Mouse (Mus musculus) neural tube, embryonic 11.5 days (tissue): ENCODE measurements around the gene Krtap5-4. TPM values are rescaled to one million over a fixed set of nuclear protein-coding genes. Genes with fewer than 3 reads are reported as not detected.
A peak's percentile ranks its signal among the peaks of the same experiment; 100 is the strongest.
"Not testable (repeated sequence)": the region's sequence is repeated elsewhere in the genome, so short reads cannot be mapped to it uniquely, and the experiment has no call there.

Experiments
- ATAC-seq: fragments of 200-750 bp; cut with Nextera tagmentation; 2 replicates; pipeline ENCODE4 v1.8.0; 2017; ENCODE audit warnings: moderate number of reproducible peaks, mild to moderate bottlenecking, moderate TSS enrichment, moderate library complexity; ENCODE audit not compliant: insufficient read depth, low FRiP score, low TSS enrichment
- DNase-seq: peaks from one replicate; pipeline ENCODE4 v3.0.0-alpha.2; 2015; ENCODE audit warnings: low spot score
- H3K27ac ChIP-seq: fragments of 300-500 bp; sonication (generic); 2 replicates; pipeline ENCODE4 v1.5.1; 2014; ENCODE audit warnings: low read depth, mild to moderate bottlenecking, low read length
- H3K27me3 ChIP-seq: fragments of 300-500 bp; sonication (generic); 2 replicates; pipeline ENCODE4 v1.6.1; 2014; ENCODE audit warnings: mild to moderate bottlenecking, low read length, mixed read lengths; ENCODE audit not compliant: control insufficient read depth, insufficient read depth
- H3K36me3 ChIP-seq: fragments of 300-500 bp; sonication (generic); 2 replicates; pipeline ENCODE4 v1.6.1; 2014; ENCODE audit warnings: mild to moderate bottlenecking, low read length, moderate library complexity, mixed read lengths; ENCODE audit not compliant: control insufficient read depth, insufficient read depth
- H3K4me1 ChIP-seq: fragments of 300-500 bp; sonication (generic); 2 replicates; pipeline ENCODE4 v1.6.1; 2014; ENCODE audit warnings: low read length, mixed read lengths; ENCODE audit not compliant: control insufficient read depth, insufficient read depth
- H3K4me2 ChIP-seq: fragments of 300-500 bp; sonication (generic); 2 replicates; pipeline ENCODE4 v1.6.1; 2014; ENCODE audit warnings: low read depth, mild to moderate bottlenecking, moderate library complexity
- H3K4me3 ChIP-seq: fragments of 300-500 bp; sonication (generic); 2 replicates; pipeline ENCODE4 v1.5.1; 2014; ENCODE audit warnings: low read depth, low read length
- H3K9ac ChIP-seq: fragments of 300-500 bp; sonication (generic); 2 replicates; pipeline ENCODE4 v1.6.1; 2014; ENCODE audit warnings: mild to moderate bottlenecking, low read length
- H3K9me3 ChIP-seq: fragments of 300-500 bp; sonication (generic); 2 replicates; pipeline ENCODE4 v1.6.1; 2016; ENCODE audit warnings: low read length; ENCODE audit not compliant: control insufficient read depth
- WGBS: fragments of 180-500 bp; shearing (Covaris S2); extraction: QIAGEN DNeasy Blood & Tissue Kit; methylation state at CpG from one replicate; pipeline ENCODE4 v1.1.7; 2014; 5-methylcytosine and 5-hydroxymethylcytosine counted together
- polyA plus RNA-seq: library from polyadenylated mRNA; unstranded; fragments of >200 nt; fragmentation: Nextera tagmentation; extraction: Ambion mirVana; gene quantifications from 2 replicates; pipeline ENCODE4 v1.2.1, GENCODE M21; 2014

The Krtap5-4 gene
- not detected in 2 replicates for polyA plus RNA-seq

- H3K36me3 ChIP-seq = no peaks in the 10 kb centered on the region
- no peak within 1 kb of the TSS for H3K4me3 ChIP-seq
- DNase-seq (no peak), ATAC-seq (no peak)
- no peaks in the 10 kb centered on the region for H3K9me3 ChIP-seq
- H3K9ac ChIP-seq = no peak within 1 kb of the TSS
- H3K4me1 ChIP-seq = no peaks in the 10 kb centered on the region
- H3K27me3 ChIP-seq = no peaks in the 10 kb centered on the region
- no peak within 1 kb of the TSS for H3K4me2 ChIP-seq
- H3K27ac ChIP-seq = no peak within 1 kb of the TSS
- 59% methylated on average over 3 of the region's 3 CpGs for WGBS
Measured at GRCm38 (mm10) chr7:142303249-142303648, at the start of gene Krtap5-4. Gene Krtap5-4 (plus strand): TSS chr7:142303549.

DNA sequence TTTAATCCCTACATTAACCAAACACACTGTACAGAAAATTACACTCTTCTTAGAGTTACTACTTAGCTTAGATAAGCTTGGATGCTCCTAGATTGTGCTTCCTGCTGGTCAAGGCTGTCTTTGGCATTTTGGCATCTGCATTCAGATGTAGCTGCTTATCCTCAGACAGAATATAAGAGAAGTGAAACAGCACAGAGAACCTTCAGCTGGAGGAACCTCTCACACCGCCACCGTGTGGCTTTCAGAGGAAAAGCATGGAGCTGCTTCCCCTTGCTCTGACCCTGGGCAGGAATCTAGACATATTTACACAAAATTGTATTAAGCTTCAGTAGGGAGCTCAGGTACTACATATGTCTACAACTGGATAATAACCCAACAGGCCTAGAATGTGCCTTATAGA lies 47.8 kb upstream of the Krtap5-4 start:
- Histone ChIP-seq H3K9me3 (no peaks in the 10 kb centered on the region), H3K9ac (no peak overlapping the region), H3K4me2 (no peak overlapping the region), H3K4me3 (no peak overlapping the region), H3K36me3 (no peaks in the 10 kb centered on the region), H3K4me1 (no peaks in the 10 kb centered on the region), H3K27ac (no peak overlapping the region), H3K27me3 (no peaks in the 10 kb centered on the region)
- ATAC-seq (no peak), DNase-seq (peak; percentile 40)
- WGBS = 0% methylated on average over 2 of the region's 2 CpGs

GRCm38 (mm10) chr7:142258254-142258653 lies 45.1 kb upstream of the Krtap5-4 start, which contains the start of gene Gm2431:
Gene Gm2431 (minus strand): TSS chr7:142258354.
- H3K4me1 ChIP-seq, H3K27me3 ChIP-seq, H3K9ac ChIP-seq, H3K27ac ChIP-seq, H3K4me3 ChIP-seq, H3K36me3 ChIP-seq, H3K4me2 ChIP-seq, DNase-seq, ATAC-seq, H3K9me3 ChIP-seq: not testable (repeated sequence)
- WGBS = 72% methylated on average over 1 of the region's 1 CpGs

DNA sequence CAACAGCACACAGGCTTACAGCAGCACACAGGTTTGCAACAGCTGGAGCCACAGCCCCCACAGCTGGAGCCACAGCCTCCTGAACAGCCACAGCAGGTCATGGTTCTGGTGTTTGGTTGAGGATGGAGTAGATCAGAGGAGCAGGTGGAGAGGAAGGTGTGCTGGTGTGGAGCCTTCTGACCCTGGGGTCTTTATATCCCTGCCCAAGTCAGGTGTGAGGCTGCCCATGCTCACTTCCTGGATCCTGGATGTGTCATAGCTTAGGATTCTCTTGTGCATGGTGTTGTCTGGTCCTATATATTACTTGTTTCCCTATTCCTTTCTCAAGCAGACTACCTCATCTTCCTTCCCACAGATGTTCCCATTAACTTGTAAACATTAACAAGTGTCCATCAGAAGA lies 29.1 kb upstream of the Krtap5-4 start, which contains the start of gene Gm4559:
Gene Gm4559, minus strand, starts transcription at position 101 of the 400 bp plus-strand sequence.
- H3K9me3 ChIP-seq, H3K4me1 ChIP-seq, H3K27ac ChIP-seq, H3K4me2 ChIP-seq, H3K4me3 ChIP-seq, H3K9ac ChIP-seq, DNase-seq, H3K27me3 ChIP-seq, H3K36me3 ChIP-seq, ATAC-seq: not testable (repeated sequence)

DNA sequence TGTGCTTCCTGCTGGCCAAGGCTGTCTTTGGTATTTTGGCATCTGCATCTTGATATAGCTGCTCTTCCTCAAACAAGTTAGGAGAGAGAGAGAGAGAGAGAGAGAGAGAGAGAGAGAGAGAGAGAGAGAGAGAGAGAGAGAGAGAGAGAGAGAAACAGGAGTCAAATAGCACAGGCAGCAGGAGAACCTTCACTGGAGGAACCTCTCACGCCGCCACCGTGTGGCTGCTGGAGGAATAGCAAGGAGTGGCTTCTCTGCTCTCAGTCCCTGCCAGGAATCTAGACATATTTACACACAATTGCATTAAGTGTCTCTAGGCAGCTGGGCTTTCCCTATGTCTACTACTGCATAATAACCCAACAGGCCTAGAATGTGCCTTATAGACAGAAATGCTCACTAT lies 25.2 kb upstream of the Krtap5-4 start:
- not testable (repeated sequence) for H3K27ac ChIP-seq, H3K27me3 ChIP-seq, H3K4me1 ChIP-seq, H3K36me3 ChIP-seq, H3K4me3 ChIP-seq, H3K9me3 ChIP-seq, H3K4me2 ChIP-seq, H3K9ac ChIP-seq, ATAC-seq
- DNase-seq = peak; percentile 65
- 0% methylated on average over 3 of the region's 3 CpGs for WGBS

GRCm38 (mm10) chr7:142279291-142279690 lies 24.1 kb upstream of the Krtap5-4 start:
- 69% methylated on average over 1 of the region's 1 CpGs for WGBS
- H3K4me2 ChIP-seq, H3K4me1 ChIP-seq, H3K27ac ChIP-seq, H3K9me3 ChIP-seq, ATAC-seq, DNase-seq, H3K36me3 ChIP-seq, H3K9ac ChIP-seq, H3K4me3 ChIP-seq, H3K27me3 ChIP-seq: not testable (repeated sequence)

- not testable (repeated sequence) for H3K9ac ChIP-seq, ATAC-seq, H3K36me3 ChIP-seq, H3K4me3 ChIP-seq, H3K4me2 ChIP-seq, H3K4me1 ChIP-seq, H3K27me3 ChIP-seq, H3K9me3 ChIP-seq, H3K27ac ChIP-seq, DNase-seq
- 17% methylated on average over 2 of the region's 2 CpGs for WGBS
Measured at GRCm38 (mm10) chr7:142282847-142283246, 20.5 kb upstream of the Krtap5-4 start.

DNA sequence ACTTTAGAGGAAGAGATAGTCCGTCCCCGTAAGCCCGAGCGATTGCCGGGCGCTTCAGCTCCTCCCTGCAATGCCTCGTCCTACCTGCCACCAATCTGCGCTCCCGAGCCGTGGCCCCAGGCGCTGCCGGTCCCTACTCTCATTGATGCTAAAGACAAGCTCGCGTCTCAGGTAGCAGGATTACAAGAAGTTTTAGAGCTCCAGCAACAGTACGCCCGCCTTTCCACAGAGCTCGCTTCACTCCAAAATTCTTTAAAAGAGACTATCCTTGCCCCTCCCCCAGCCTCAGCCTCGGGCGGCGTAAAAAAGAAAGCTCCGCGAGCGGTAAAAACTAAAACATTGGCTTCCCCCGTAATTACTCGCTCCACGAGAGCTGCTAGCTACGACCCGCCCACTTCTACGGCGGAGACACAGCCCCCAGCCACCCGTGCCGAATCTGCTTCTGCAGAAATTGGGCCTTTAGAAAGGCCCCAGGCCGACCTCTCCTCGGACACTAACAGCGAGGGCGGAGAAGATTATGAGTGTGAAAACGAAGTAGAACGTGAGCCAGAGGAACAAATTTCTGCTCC lies 19.2 kb upstream of the Krtap5-4 start:
- Histone ChIP-seq H3K27me3 (0 out of 2 replicates have a peak, but pooled peaks cover 2% of the 10 kb centered on the region), H3K36me3 (no peaks in the 10 kb centered on the region), H3K4me2 (peak overlapping the region; percentile 77)

GRCm38 (mm10) chr7:142284615-142285080 lies 18.7 kb upstream of the Krtap5-4 start:
- Histone ChIP-seq H3K27me3 (0 out of 2 replicates have a peak, but pooled peaks cover 2% of the 10 kb centered on the region), H3K9ac (peak overlapping the region; percentile 58), H3K4me3 (peak overlapping the region; percentile 43), H3K9me3 (no peaks in the 10 kb centered on the region), H3K4me1 (0 out of 2 replicates have a peak, but pooled peaks cover 3% of the 10 kb centered on the region), H3K36me3 (no peaks in the 10 kb centered on the region), H3K27ac (peak overlapping the region; percentile 55), H3K4me2 (peak overlapping the region; percentile 77)
- DNase-seq = peak; percentile 96
- peak; percentile 61 for ATAC-seq
- WGBS = under 1% methylated on average over 19 of the region's 19 CpGs

More for the DNA sequence above, 19.2 kb upstream of the Krtap5-4 start:
- DNase-seq (peak; percentile 76), ATAC-seq (peak; percentile 61)
- H3K9me3 ChIP-seq = no peaks in the 10 kb centered on the region
- 0 out of 2 replicates have a peak, but pooled peaks cover 3% of the 10 kb centered on the region for H3K4me1 ChIP-seq
- H3K9ac ChIP-seq = peak overlapping the region; percentile 58
- H3K27ac ChIP-seq = peak overlapping the region; percentile 55
- WGBS = under 1% methylated on average over 38 of the region's 38 CpGs
- peak overlapping the region; percentile 43 for H3K4me3 ChIP-seq
